Mouse (Mus musculus) stomach, embryonic 15.5 days (tissue): ENCODE data around the gene Gm11042. TPM values are rescaled to one million over a fixed set of nuclear protein-coding genes. Genes with fewer than 3 reads are reported as not detected.

Experiments
- ATAC-seq: fragments of 200-750 bp; cut with Nextera tagmentation; 2 replicates; pipeline ENCODE4 v1.8.0; 2017; ENCODE audit warnings: low read depth, moderate number of reproducible peaks, moderate TSS enrichment; ENCODE audit not compliant: insufficient read depth, low FRiP score
- H3K27ac ChIP-seq: fragments of 300-500 bp; sonication (generic); 2 replicates; pipeline ENCODE4 v1.5.1; 2015; ENCODE audit warnings: mild to moderate bottlenecking, inconsistent platforms
- H3K27me3 ChIP-seq: fragments of 300-500 bp; sonication (generic); replicated peaks from 2 replicates; pipeline ENCODE4 v1.6.1; 2015; ENCODE audit warnings: inconsistent platforms
- H3K36me3 ChIP-seq: fragments of 300-500 bp; sonication (generic); 2 replicates; pipeline ENCODE4 v1.6.1; 2015; ENCODE audit warnings: inconsistent platforms
- H3K4me1 ChIP-seq: fragments of 300-500 bp; sonication (generic); 2 replicates; pipeline ENCODE4 v1.6.1; 2015; ENCODE audit warnings: inconsistent platforms
- H3K4me2 ChIP-seq: fragments of 300-500 bp; sonication (generic); 2 replicates; pipeline ENCODE4 v1.6.1; 2015; ENCODE audit warnings: mild to moderate bottlenecking, inconsistent platforms
- H3K4me3 ChIP-seq: fragments of 300-500 bp; sonication (generic); replicated peaks from 2 replicates; pipeline ENCODE4 v1.5.1; 2015; ENCODE audit warnings: inconsistent platforms
- H3K9ac ChIP-seq: fragments of 300-500 bp; sonication (generic); 2 replicates; pipeline ENCODE4 v1.6.1; 2015; ENCODE audit warnings: inconsistent platforms
- H3K9me3 ChIP-seq: fragments of 300-500 bp; sonication (generic); 2 replicates; pipeline ENCODE4 v1.6.1; 2016; ENCODE audit warnings: inconsistent platforms
- WGBS: fragments of 180-500 bp; shearing (Covaris S2); methylation state at CpG from one replicate; pipeline ENCODE4 v1.1.7; 2015; 5-methylcytosine and 5-hydroxymethylcytosine counted together
- polyA plus RNA-seq: library from polyadenylated mRNA; unstranded; fragments of >200 nt; fragmentation: Nextera tagmentation; extraction: Ambion mirVana; gene quantifications from 2 replicates; pipeline ENCODE4 v1.2.1, GENCODE M21; 2015

Gm11042 gene
- polyA plus RNA-seq, 1 experiment from 2014 or later = not detected

DNA sequence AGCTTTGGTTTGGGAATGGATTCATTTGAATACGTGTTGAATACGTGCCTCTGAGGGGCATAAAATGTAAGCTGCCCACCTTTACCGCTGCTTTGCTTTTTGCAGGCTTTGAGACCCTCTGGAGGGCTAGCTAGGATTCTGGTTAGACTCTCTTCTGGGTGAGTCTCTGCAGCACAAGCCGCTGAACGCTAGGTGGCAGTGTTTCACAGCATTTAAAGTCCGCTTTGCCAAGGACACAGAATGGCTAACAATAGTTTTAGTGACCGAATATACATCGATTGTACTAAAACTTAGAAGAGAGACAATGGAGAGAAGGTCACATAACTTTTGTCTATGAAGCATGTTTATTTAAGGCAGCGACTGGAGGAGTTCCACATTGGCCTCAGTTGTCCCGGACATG, 4.1 kb upstream of the Gm11042 start:
- no peaks in the 10 kb centered on the region for H3K4me1 ChIP-seq
- no peak overlapping the region for H3K4me2 ChIP-seq
- H3K36me3 ChIP-seq = no peaks in the 10 kb centered on the region
- no peaks in the 10 kb centered on the region for H3K9me3 ChIP-seq
- no peaks in the 10 kb centered on the region for H3K27me3 ChIP-seq
- WGBS = 12% methylated on average over 10 of the region's 10 CpGs
- no peak overlapping the region for H3K27ac ChIP-seq
- no peak for ATAC-seq
- no peak overlapping the region for H3K4me3 ChIP-seq
- no peak overlapping the region for H3K9ac ChIP-seq

DNA sequence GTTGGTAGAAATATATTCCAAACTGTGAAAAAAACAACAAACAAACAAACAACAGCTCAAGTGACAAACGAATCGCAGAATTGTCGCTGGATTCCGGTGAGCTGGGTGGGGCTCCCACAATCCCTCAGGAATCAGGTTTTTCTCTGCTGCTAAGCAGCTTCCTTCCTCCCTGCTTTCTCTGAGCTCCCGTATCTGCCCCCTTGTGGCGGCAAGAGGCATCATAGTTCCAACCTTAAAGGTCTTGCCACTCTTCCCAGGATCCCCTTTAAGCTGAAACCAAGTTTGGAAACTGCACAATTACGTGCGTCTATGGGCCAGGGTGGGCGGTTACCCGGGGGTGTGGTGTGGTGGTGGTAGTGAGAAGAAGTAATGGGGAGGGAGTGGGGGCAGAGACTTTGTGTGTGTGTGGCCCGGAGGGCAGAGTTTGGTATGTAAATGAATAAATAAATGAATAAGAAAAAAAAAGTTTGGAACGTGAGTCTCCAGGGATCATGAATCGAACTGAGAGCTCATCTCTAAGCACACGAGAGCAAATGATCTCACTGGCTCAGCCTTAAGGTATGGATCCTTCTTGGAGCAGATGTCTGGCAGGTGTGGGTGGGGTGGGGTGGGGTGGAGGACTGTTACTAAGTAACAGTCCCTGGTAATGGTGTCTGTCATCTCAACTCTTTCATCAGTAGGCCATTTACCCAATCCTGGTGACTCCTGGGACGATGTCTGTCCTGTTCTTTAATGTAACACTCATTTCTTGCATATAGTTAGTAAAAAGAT, 980 bp upstream of the Gm11042 start:
- H3K27me3 ChIP-seq = no peaks in the 10 kb centered on the region
- 12% methylated on average over 15 of the region's 15 CpGs for WGBS
- peak; percentile 81 for ATAC-seq
- H3K4me2 ChIP-seq = peak overlapping the region; percentile 56
- peak overlapping the region; percentile 22; the same call in 1 of the 2 replicates for H3K27ac ChIP-seq
- no peaks in the 10 kb centered on the region for H3K9me3 ChIP-seq
- no peaks in the 10 kb centered on the region for H3K36me3 ChIP-seq
- peak overlapping the region; percentile 45 for H3K4me3 ChIP-seq
- H3K4me1 ChIP-seq = no peaks in the 10 kb centered on the region
- no peak overlapping the region; the same call in 1 of the 2 replicates for H3K9ac ChIP-seq

DNA sequence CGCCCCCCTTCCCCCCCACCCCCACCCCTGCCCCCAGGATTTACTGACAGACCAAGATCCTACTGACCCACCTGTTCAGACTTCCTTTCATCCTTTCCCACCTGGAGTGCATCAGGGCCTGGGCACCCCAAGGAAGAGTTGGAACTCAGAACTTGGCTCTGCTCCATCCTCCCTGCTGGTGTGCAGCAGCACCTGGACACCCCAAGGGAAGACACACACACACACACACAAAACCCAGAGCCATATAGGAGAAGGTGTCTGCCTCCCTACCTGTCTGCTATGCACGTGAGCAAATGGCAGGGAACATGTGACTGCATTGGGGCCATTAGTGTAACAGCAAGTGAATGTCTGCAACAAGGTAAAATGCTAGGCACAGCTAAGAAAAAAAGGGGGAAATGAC, 973 bp downstream of the Gm11042 start:
- Histone ChIP-seq H3K36me3 (no peaks in the 10 kb centered on the region), H3K27me3 (no peaks in the 10 kb centered on the region), H3K9me3 (no peaks in the 10 kb centered on the region), H3K4me1 (no peaks in the 10 kb centered on the region), H3K4me3 (no peak overlapping the region), H3K9ac (no peak overlapping the region), H3K4me2 (no peak overlapping the region), H3K27ac (no peak overlapping the region)
- 40% methylated on average over 2 of the region's 2 CpGs for WGBS
- ATAC-seq = no peak

DNA sequence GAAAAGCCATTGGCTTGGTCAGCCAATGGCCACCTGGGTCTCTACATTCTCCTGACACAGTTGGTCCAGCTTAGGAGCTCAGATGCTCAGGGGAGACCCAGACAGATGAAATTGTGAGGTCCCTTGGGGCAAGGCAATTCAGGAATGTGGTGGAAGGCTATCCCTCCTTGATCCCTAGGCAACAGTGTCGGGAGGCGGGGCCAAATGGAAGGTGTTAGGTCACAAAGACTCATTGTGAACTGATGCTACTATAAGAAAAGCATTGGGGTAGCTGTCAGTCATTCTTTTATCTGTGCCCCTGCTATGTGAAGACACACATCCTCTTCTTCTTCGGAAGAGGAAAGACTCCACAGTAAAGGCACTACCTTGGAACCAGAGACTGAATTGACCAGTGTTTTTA, 3.6 kb downstream of the Gm11042 start:
- H3K27ac ChIP-seq = no peak overlapping the region
- no peak overlapping the region for H3K4me3 ChIP-seq
- H3K4me1 ChIP-seq = no peaks in the 10 kb centered on the region
- no peaks in the 10 kb centered on the region for H3K9me3 ChIP-seq
- no peak overlapping the region for H3K9ac ChIP-seq
- 83% methylated on average over 3 of the region's 3 CpGs for WGBS
- no peaks in the 10 kb centered on the region for H3K36me3 ChIP-seq
- no peaks in the 10 kb centered on the region for H3K27me3 ChIP-seq
- no peak for ATAC-seq
- no peak overlapping the region for H3K4me2 ChIP-seq

DNA sequence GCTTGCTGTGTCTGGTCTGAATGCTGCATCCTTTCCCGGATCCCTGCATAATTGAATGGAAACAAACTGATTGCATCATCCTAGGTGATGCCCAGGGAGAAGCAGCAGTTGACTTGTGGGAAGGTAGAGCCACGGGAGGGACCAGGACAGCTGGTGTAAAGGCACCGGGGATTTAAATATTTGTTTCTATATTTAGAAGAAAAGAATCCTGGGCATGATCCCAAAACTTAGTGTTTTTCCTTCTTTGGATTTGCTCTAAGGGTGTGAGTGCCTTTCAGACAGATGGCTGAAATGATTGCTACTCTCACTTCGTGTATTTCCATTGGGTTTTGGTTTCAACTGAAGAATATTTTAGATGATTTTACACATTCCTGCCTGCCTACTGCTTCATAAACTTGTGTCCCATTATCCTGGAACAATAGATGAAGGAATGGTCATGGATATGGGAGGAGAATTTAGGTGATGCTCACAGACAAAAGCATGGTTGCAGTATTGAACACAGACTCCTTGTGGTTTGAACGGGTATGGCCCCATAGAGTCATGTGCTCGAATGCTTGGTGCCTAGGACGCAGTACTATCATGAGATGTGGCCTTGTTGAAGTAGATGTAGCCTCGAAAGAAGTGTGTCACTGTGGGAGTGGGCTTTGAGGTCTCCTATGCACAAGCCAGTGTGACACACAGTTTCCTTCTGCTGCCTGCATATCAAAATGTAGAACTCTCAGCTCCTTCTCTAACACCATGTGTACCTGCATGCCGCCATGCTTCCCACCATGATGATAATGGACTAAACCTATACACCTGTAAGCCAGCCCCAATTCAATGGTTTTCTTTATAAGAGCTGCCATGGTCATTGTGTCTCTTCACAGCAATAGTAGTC, 12.5 kb downstream of the Gm11042 start:
- no peaks in the 10 kb centered on the region for H3K27me3 ChIP-seq
- WGBS = 68% methylated on average over 9 of the region's 9 CpGs
- H3K4me2 ChIP-seq = no peak overlapping the region
- H3K4me3 ChIP-seq = no peak overlapping the region
- H3K27ac ChIP-seq = no peak overlapping the region
- ATAC-seq = no peak
- H3K36me3 ChIP-seq = no peaks in the 10 kb centered on the region
- H3K4me1 ChIP-seq = no peaks in the 10 kb centered on the region
- H3K9ac ChIP-seq = no peak overlapping the region
- H3K9me3 ChIP-seq = no peaks in the 10 kb centered on the region

DNA sequence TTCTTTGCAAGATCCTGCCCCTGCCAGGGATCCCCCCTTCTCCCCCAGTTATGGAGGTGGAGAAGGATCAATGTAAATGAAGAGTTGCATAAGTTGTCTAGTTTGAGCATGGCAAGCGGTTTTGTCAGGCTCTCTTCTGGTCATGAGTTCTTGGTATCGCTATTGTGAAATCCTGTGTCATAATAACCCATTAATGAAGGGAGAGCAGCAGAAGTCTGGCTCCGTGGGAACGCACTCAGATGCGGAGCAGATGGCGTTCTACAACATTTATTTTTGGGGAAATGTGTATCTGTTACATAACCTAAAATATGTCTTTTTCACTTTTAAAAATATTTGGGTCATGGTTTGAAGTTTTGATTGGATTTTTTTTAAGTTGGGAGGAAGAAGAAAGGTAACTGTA, 14.6 kb downstream of the Gm11042 start:
- WGBS = 71% methylated on average over 6 of the region's 6 CpGs
- no peak for ATAC-seq
- H3K27ac ChIP-seq = no peak overlapping the region

DNA sequence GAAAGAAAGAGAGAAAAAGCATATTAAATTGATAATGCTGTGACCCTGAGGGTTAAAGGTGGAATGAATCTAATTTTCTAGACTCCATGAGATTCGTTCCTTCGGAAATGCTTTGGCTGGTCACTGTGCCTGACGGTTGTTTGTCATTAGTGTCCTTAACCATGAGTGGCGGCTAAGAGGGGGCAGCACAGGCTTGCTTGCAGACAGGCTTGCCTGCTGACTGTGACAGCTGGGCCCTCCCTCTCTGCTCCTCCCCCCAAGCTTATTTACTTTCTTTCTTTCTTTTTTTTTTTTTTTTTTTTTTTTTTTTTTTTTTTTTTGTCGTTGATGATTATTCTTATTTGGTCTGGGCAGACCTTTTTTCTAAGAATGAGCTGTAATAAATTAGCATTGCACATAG, 19.8 kb downstream of the Gm11042 start:
- Histone ChIP-seq H3K36me3 (no peaks in the 10 kb centered on the region), H3K4me3 (no peak overlapping the region), H3K27ac (no peak overlapping the region), H3K4me1 (no peaks in the 10 kb centered on the region), H3K4me2 (no peak overlapping the region), H3K9me3 (no peaks in the 10 kb centered on the region), H3K9ac (no peak overlapping the region), H3K27me3 (no peaks in the 10 kb centered on the region)
- ATAC-seq = no peak
- 47% methylated on average over 5 of the region's 5 CpGs for WGBS

More for the DNA sequence above, 14.6 kb downstream of the Gm11042 start:
- H3K4me1 ChIP-seq = no peaks in the 10 kb centered on the region
- no peak overlapping the region for H3K4me3 ChIP-seq
- H3K9me3 ChIP-seq = no peaks in the 10 kb centered on the region
- H3K27me3 ChIP-seq = no peaks in the 10 kb centered on the region
- H3K4me2 ChIP-seq = no peak overlapping the region
- H3K9ac ChIP-seq = no peak overlapping the region
- H3K36me3 ChIP-seq = no peaks in the 10 kb centered on the region

DNA sequence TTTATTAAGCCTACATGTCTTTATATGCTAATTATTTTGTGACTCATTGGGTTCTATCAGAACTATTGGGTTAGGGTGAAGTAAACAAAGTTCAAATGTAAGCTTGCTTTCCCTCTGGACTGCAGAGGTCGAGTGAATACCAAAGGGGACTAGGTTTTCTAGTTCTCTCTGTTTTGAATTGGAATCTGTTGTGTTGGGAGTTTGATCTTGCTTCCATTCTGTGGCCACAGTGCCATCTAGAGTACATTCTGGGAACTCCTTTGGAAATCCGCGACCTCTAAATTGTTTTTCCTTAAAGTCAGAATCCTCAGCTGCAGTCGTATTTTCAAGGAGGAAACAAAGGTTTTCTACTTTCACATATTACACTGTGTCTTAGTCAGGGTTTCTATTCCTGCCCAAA, 22.6 kb downstream of the Gm11042 start:
- 3% methylated on average over 4 of the region's 4 CpGs for WGBS
- H3K9me3 ChIP-seq = no peaks in the 10 kb centered on the region

DNA sequence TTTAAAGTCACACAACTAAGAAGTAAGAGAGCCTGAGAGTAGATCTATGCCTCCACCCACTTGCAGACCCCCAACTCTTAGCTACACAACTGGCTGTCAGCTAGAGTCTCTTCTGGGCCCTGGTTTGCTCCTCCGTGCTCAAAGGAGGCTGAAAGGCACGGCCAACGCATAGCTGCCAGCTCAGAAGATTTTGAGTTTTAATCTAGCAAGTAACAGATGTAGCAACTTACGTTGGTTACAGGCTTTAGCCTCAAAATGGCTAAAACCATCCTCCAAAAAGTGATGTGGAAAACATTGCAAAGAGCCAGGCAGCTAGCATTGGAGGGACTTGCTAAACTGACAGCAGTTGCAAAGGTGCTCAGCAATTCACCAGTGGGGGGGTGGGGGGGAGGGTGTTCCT, 25.2 kb downstream of the Gm11042 start:
- no peaks in the 10 kb centered on the region for H3K27me3 ChIP-seq
- H3K27ac ChIP-seq = no peak overlapping the region
- H3K9ac ChIP-seq = no peak overlapping the region
- H3K9me3 ChIP-seq = no peaks in the 10 kb centered on the region
- no peak overlapping the region for H3K4me2 ChIP-seq
- no peak overlapping the region for H3K4me3 ChIP-seq
- no peak for ATAC-seq
- H3K4me1 ChIP-seq = no peaks in the 10 kb centered on the region
- WGBS = 86% methylated on average over 4 of the region's 4 CpGs
- no peaks in the 10 kb centered on the region for H3K36me3 ChIP-seq

More for the DNA sequence above, 22.6 kb downstream of the Gm11042 start:
- Histone ChIP-seq H3K27me3 (no peaks in the 10 kb centered on the region), H3K27ac (no peak overlapping the region), H3K4me1 (no peaks in the 10 kb centered on the region), H3K36me3 (no peaks in the 10 kb centered on the region), H3K4me3 (no peak overlapping the region), H3K9ac (no peak overlapping the region), H3K4me2 (no peak overlapping the region)
- ATAC-seq = no peak

DNA sequence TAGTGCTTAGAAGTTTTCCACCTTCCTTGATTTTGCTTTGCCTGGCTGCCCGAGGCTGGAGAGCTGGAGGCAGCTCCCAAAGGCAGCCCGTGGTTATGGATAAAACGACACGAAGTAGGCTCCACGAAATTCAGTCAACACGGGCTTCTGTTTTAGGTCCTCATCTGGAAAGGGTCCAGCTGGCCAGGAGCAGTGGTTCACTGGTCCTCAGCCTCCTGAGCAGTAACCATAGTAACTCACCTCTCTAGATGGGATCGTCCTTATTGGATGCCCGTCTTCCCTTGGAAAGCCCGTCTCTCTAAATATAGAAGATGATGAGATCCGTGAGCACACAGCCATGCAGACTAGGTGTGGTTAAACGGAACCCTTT, 31.5 kb downstream of the Gm11042 start:
- peak overlapping the region; percentile 47 for H3K4me3 ChIP-seq
- peak overlapping the region; percentile 87 for H3K4me2 ChIP-seq
- no peak for ATAC-seq
- H3K27ac ChIP-seq = no peak overlapping the region
- H3K27me3 ChIP-seq = peaks cover 16% of the 10 kb centered on the region
- 8% methylated on average over 11 of the region's 11 CpGs for WGBS
- no peaks in the 10 kb centered on the region for H3K9me3 ChIP-seq
- H3K4me1 ChIP-seq = peaks cover 10% of the 10 kb centered on the region
- no peaks in the 10 kb centered on the region for H3K36me3 ChIP-seq
- H3K9ac ChIP-seq = no peak overlapping the region

DNA sequence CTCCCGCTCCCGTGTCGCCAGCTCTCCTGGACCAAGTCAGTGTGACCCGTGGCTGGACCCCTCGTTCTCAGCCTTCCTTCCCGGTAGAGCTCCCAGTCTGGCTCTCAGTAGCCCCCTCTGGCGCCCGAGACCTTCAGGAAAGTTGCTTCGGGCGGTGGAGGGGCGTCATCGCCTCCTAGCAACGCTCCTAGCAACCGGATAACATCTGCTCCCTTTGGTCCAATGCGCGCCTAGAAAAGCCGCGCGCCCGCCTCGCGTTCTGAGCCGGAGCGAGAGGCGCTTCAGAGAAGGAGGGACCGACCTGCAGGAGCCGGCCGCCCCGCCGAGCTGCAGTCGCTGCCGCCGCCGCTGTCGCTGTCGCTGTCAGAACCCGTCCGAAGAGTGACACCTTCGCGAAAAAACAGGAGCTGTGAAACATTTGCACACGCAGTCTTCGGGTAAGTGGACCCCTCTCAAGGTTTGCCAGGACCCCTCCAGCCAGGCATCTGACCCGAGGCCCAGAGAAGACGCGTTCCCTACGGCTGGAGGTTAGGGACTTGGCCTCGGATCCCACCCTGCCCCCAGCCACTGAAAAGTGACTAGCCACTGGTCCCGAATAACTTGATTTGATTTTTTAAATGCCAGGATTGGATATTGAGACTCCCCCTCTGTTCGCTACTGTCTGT, 32.0 kb downstream of the Gm11042 start:
- H3K9ac ChIP-seq = no peak overlapping the region
- H3K9me3 ChIP-seq = no peaks in the 10 kb centered on the region
- ATAC-seq = peak; percentile 91
- H3K4me3 ChIP-seq = peak overlapping the region; percentile 47
- H3K4me2 ChIP-seq = peak overlapping the region; percentile 87
- no peaks in the 10 kb centered on the region for H3K36me3 ChIP-seq
- H3K27me3 ChIP-seq = peaks cover 16% of the 10 kb centered on the region
- H3K4me1 ChIP-seq = peaks cover 10% of the 10 kb centered on the region
- WGBS = under 1% methylated on average over 49 of the region's 49 CpGs
- H3K27ac ChIP-seq = no peak overlapping the region

DNA sequence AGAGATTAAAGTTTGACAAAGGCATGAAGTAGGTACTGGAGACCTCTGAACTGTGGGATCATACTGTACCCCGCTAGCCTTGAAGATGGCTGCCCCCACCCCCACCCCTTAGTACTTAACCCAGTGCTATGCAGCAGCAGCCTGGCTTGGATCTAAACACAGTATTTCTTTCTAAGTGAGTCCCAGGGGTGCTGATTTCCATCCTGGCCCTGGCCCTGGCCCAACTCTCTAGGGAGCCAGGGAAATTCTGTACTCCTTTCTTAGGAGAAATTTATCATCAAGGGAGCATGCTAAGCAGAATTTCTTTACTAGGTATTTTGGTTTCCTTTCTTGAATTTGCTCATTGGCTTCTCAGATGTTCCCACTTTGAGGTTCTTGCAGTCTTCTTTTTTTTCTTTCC, 33.3 kb downstream of the Gm11042 start:
- H3K36me3 ChIP-seq = no peaks in the 10 kb centered on the region
- no peak overlapping the region for H3K4me3 ChIP-seq
- H3K9ac ChIP-seq = no peak overlapping the region
- no peak overlapping the region for H3K4me2 ChIP-seq
- no peaks in the 10 kb centered on the region for H3K9me3 ChIP-seq
- H3K4me1 ChIP-seq = peaks cover 10% of the 10 kb centered on the region
- 70% methylated on average over 1 of the region's 1 CpGs for WGBS
- no peak overlapping the region for H3K27ac ChIP-seq
- ATAC-seq = no peak
- peaks cover 16% of the 10 kb centered on the region for H3K27me3 ChIP-seq
